Mouse (Mus musculus) heart, postnatal 14 days (tissue): ENCODE results near the gene Cdkn1a. TPM values are rescaled to one million over a fixed set of nuclear protein-coding genes. Genes with fewer than 3 reads are reported as not detected.

Experiments used
- total RNA-seq, 2 experiments: library from RNA; stranded (reverse); gene quantifications; 2 replicates each; pipeline ENCODE4 v1.2.3; 2021

The Cdkn1a gene
- total RNA-seq, 2 experiments from 2014 or later, result 105 to 121 TPM

Other genes with a start within 250 kb of the Cdkn1a start
- gene Pnpla1, start 232.6 kb upstream of the Cdkn1a start, total RNA-seq, result not detected
- under 1 TPM; 0.07 TPM for gene 4930539E08Rik, start 175.7 kb upstream of the Cdkn1a start, total RNA-seq
- under 1 TPM; 0.36 to 0.44 TPM for gene Pxt1, start 147.1 kb upstream of the Cdkn1a start, total RNA-seq
- gene Kctd20, start 139.0 kb upstream of the Cdkn1a start, total RNA-seq, result 10 to 100 TPM; 59.5 to 62.6 TPM
- 10 to 100 TPM; 47.6 to 48.8 TPM for gene Stk38, start 83.0 kb upstream of the Cdkn1a start, total RNA-seq
- gene Srsf3, start 58.3 kb upstream of the Cdkn1a start, total RNA-seq, result 100 to 1,000 TPM in 1 of 2 experiments, 10 to 100 TPM in 1; 99.7 to 120 TPM
- gene Rab44, start 23.2 kb downstream of the Cdkn1a start, total RNA-seq, result under 1 TPM; 0.73 to 0.76 TPM
- gene Cpne5, start 147.2 kb downstream of the Cdkn1a start, total RNA-seq, result 1 to 10 TPM; 2.3 to 3.9 TPM
- 10 to 100 TPM; 28.8 to 33.5 TPM for gene Ppil1, start 173.2 kb downstream of the Cdkn1a start, total RNA-seq
- gene BC004004, start 177.8 kb downstream of the Cdkn1a start, total RNA-seq, result 100 to 1,000 TPM; 189 to 195 TPM
- 10 to 100 TPM; 34.3 to 47.8 TPM for gene Pi16, start 226.7 kb downstream of the Cdkn1a start, total RNA-seq